Mouse (Mus musculus) kidney, embryonic 16.5 days (tissue): ENCODE measurements around the gene Srpk2. TPM values are rescaled to one million over a fixed set of nuclear protein-coding genes. Genes with fewer than 3 reads are reported as not detected.
A peak's percentile ranks its signal among the peaks of the same experiment; 100 is the strongest.

Source experiments
- ATAC-seq: fragments of 200-750 bp; cut with Nextera tagmentation; 2 replicates; pipeline ENCODE4 v1.8.0; 2017; ENCODE audit warnings: moderate TSS enrichment; ENCODE audit not compliant: low FRiP score, low TSS enrichment
- H3K27ac ChIP-seq: fragments of 300-500 bp; sonication (generic); 2 replicates; pipeline ENCODE4 v1.5.1; 2014; ENCODE audit warnings: low read length
- H3K27me3 ChIP-seq: fragments of 300-500 bp; sonication (generic); 2 replicates; pipeline ENCODE4 v1.6.1; 2014; ENCODE audit warnings: low read length, control low read depth, mixed read lengths; ENCODE audit not compliant: insufficient read depth
- H3K36me3 ChIP-seq: fragments of 300-500 bp; sonication (generic); 2 replicates; pipeline ENCODE4 v1.6.1; 2014; ENCODE audit warnings: low read length, control low read depth, mixed read lengths; ENCODE audit not compliant: insufficient read depth
- H3K4me1 ChIP-seq: fragments of 300-500 bp; sonication (generic); 2 replicates; pipeline ENCODE4 v1.6.1; 2014; ENCODE audit warnings: low read length, control low read depth, mixed read lengths; ENCODE audit not compliant: insufficient read depth
- H3K4me2 ChIP-seq: fragments of 300-500 bp; sonication (generic); replicated peaks from 2 replicates; pipeline ENCODE4 v1.6.1; 2014; ENCODE audit warnings: low read depth, low read length
- H3K4me3 ChIP-seq: fragments of 300-500 bp; sonication (generic); 2 replicates; pipeline ENCODE4 v1.5.1; 2014; ENCODE audit warnings: mild to moderate bottlenecking, low read length
- H3K9ac ChIP-seq: fragments of 300-500 bp; sonication (generic); replicated peaks from 2 replicates; pipeline ENCODE4 v1.6.1; 2014; ENCODE audit warnings: low read length
- H3K9me3 ChIP-seq: fragments of 300-500 bp; sonication (generic); 2 replicates; pipeline ENCODE4 v1.6.1; 2016; ENCODE audit warnings: low read length, control low read depth
- WGBS: fragments of 180-500 bp; shearing (Covaris S2); extraction: QIAGEN DNeasy Blood & Tissue Kit; methylation state at CpG from one replicate; pipeline ENCODE4 v1.1.7; 2014; 5-methylcytosine and 5-hydroxymethylcytosine counted together
- polyA plus RNA-seq: library from polyadenylated mRNA; unstranded; fragments of >200 nt; fragmentation: Nextera tagmentation; extraction: Ambion mirVana; gene quantifications from 2 replicates; pipeline ENCODE4 v1.2.1, GENCODE M21; 2015

The Srpk2 gene
- polyA plus RNA-seq, 1 experiment from 2014 or later: 40.4 TPM

GRCm38 (mm10) chr5:23516962-23517361, 167.5 kb downstream of the Srpk2 start:
- H3K4me3 ChIP-seq: no peak overlapping the region
- H3K9me3 ChIP-seq: no peaks in the 10 kb centered on the region
- peaks cover 6% of the 10 kb centered on the region for H3K4me1 ChIP-seq
- no peak overlapping the region for H3K27ac ChIP-seq
- no peak overlapping the region for H3K4me2 ChIP-seq
- ATAC-seq: no peak
- no peak overlapping the region for H3K9ac ChIP-seq
- peaks cover 35% of the 10 kb centered on the region for H3K36me3 ChIP-seq
- no peaks in the 10 kb centered on the region for H3K27me3 ChIP-seq
- WGBS: 89% methylated on average over 3 of the region's 3 CpGs

GRCm38 (mm10) chr5:23515038-23515437, 169.4 kb downstream of the Srpk2 start:
- H3K4me3 ChIP-seq: no peak overlapping the region
- peaks cover 6% of the 10 kb centered on the region for H3K4me1 ChIP-seq
- WGBS: 91% methylated on average over 10 of the region's 10 CpGs
- H3K36me3 ChIP-seq: peaks cover 30% of the 10 kb centered on the region
- no peaks in the 10 kb centered on the region for H3K9me3 ChIP-seq
- no peak overlapping the region for H3K27ac ChIP-seq
- no peak for ATAC-seq
- H3K27me3 ChIP-seq: no peaks in the 10 kb centered on the region
- no peak overlapping the region for H3K9ac ChIP-seq
- H3K4me2 ChIP-seq: no peak overlapping the region

GRCm38 (mm10) chr5:23513468-23513867, 170.9 kb downstream of the Srpk2 start:
- H3K27ac ChIP-seq: no peak overlapping the region
- peaks cover under 1% of the 10 kb centered on the region for H3K4me1 ChIP-seq
- peaks cover 34% of the 10 kb centered on the region for H3K36me3 ChIP-seq
- no peak overlapping the region for H3K9ac ChIP-seq
- no peaks in the 10 kb centered on the region for H3K27me3 ChIP-seq
- no peak for ATAC-seq
- no peaks in the 10 kb centered on the region for H3K9me3 ChIP-seq
- H3K4me3 ChIP-seq: no peak overlapping the region
- H3K4me2 ChIP-seq: no peak overlapping the region
- 91% methylated on average over 13 of the region's 13 CpGs for WGBS

- no peak overlapping the region for H3K9ac ChIP-seq
- 94% methylated on average over 7 of the region's 7 CpGs for whole genome bisulfite sequencing
- no peak overlapping the region for H3K4me2 ChIP-seq
- H3K9me3 ChIP-seq: no peaks in the 10 kb centered on the region
- no peak for ATAC-seq
- H3K4me1 ChIP-seq: no peaks in the 10 kb centered on the region
- H3K4me3 ChIP-seq: no peak overlapping the region
- H3K36me3 ChIP-seq: peaks cover 33% of the 10 kb centered on the region
- no peak overlapping the region for H3K27ac ChIP-seq
- no peaks in the 10 kb centered on the region for H3K27me3 ChIP-seq
These were observed 171.9 kb downstream of the Srpk2 start for GRCm38 (mm10) chr5:23512556-23512955.

GRCm38 (mm10) chr5:23511456-23511855, 173.0 kb downstream of the Srpk2 start:
- no peak for ATAC-seq
- 95% methylated on average over 5 of the region's 5 CpGs for WGBS
- H3K36me3 ChIP-seq: peaks cover 33% of the 10 kb centered on the region

GRCm38 (mm10) chr5:23508630-23509029, 175.8 kb downstream of the Srpk2 start:
- Histone ChIP-seq H3K9ac (no peak overlapping the region), H3K4me2 (no peak overlapping the region), H3K4me1 (no peaks in the 10 kb centered on the region), H3K4me3 (no peak overlapping the region), H3K27me3 (no peaks in the 10 kb centered on the region), H3K9me3 (no peaks in the 10 kb centered on the region), H3K36me3 (peaks cover 22% of the 10 kb centered on the region), H3K27ac (no peak overlapping the region)
- ATAC-seq: no peak
- 94% methylated on average over 6 of the region's 6 CpGs for WGBS

More at GRCm38 (mm10) chr5:23511456-23511855, 173.0 kb downstream of the Srpk2 start:
- Histone ChIP-seq H3K9ac (no peak overlapping the region), H3K27me3 (no peaks in the 10 kb centered on the region), H3K4me1 (no peaks in the 10 kb centered on the region), H3K4me2 (no peak overlapping the region), H3K27ac (no peak overlapping the region), H3K9me3 (no peaks in the 10 kb centered on the region), H3K4me3 (no peak overlapping the region)

- Histone ChIP-seq H3K4me2 (no peak overlapping the region), H3K36me3 (peaks cover 20% of the 10 kb centered on the region), H3K9ac (no peak overlapping the region), H3K4me3 (no peak overlapping the region), H3K9me3 (no peaks in the 10 kb centered on the region), H3K4me1 (no peaks in the 10 kb centered on the region), H3K27ac (no peak overlapping the region), H3K27me3 (no peaks in the 10 kb centered on the region)
- no peak for ATAC-seq
- 88% methylated on average over 4 of the region's 4 CpGs for WGBS
These were observed 177.2 kb downstream of the Srpk2 start for GRCm38 (mm10) chr5:23507210-23507609.

- no peak overlapping the region for H3K4me3 ChIP-seq
- no peaks in the 10 kb centered on the region for H3K4me1 ChIP-seq
- H3K27ac ChIP-seq: no peak overlapping the region
- no peaks in the 10 kb centered on the region for H3K9me3 ChIP-seq
- H3K4me2 ChIP-seq: no peak overlapping the region
- no peak for ATAC-seq
- peaks cover 36% of the 10 kb centered on the region for H3K36me3 ChIP-seq
- no peak overlapping the region for H3K9ac ChIP-seq
- 89% methylated on average over 3 of the region's 3 CpGs for WGBS
- H3K27me3 ChIP-seq: no peaks in the 10 kb centered on the region
These were observed 178.8 kb downstream of the Srpk2 start for GRCm38 (mm10) chr5:23505578-23505977.

GRCm38 (mm10) chr5:23502317-23502937, 182.0 kb downstream of the Srpk2 start:
- Histone ChIP-seq H3K4me2 (no peak overlapping the region), H3K27ac (no peak overlapping the region), H3K9me3 (no peaks in the 10 kb centered on the region), H3K4me3 (no peak overlapping the region), H3K27me3 (no peaks in the 10 kb centered on the region), H3K9ac (no peak overlapping the region), H3K4me1 (no peaks in the 10 kb centered on the region), H3K36me3 (peaks cover 50% of the 10 kb centered on the region)
- ATAC-seq: peak; percentile 35; the same call in 1 of the 2 replicates
- 78% methylated on average over 11 of the region's 13 CpGs for WGBS

- H3K4me1 ChIP-seq: no peaks in the 10 kb centered on the region
- no peaks in the 10 kb centered on the region for H3K27me3 ChIP-seq
- H3K9me3 ChIP-seq: no peaks in the 10 kb centered on the region
- H3K36me3 ChIP-seq: peaks cover 52% of the 10 kb centered on the region
- no peak overlapping the region for H3K4me2 ChIP-seq
- H3K9ac ChIP-seq: no peak overlapping the region
- WGBS: 79% methylated on average over 13 of the region's 13 CpGs
- H3K27ac ChIP-seq: no peak overlapping the region
- ATAC-seq: 0 out of 2 replicates have a peak, but pooled peaks have one; percentile 19
- no peak overlapping the region for H3K4me3 ChIP-seq
These were observed 182.7 kb downstream of the Srpk2 start for GRCm38 (mm10) chr5:23501582-23502316.
